Mouse (Mus musculus) stomach, embryonic 15.5 days (tissue): Measurements from ENCODE around the gene Ccm2. TPM values are rescaled to one million over a fixed set of nuclear protein-coding genes. Genes with fewer than 3 reads are reported as not detected.

Source experiments
- ATAC-seq: fragments of 200-750 bp; cut with Nextera tagmentation; 2 replicates; pipeline ENCODE4 v1.8.0; 2017; ENCODE audit warnings: low read depth, moderate number of reproducible peaks, moderate TSS enrichment; ENCODE audit not compliant: insufficient read depth, low FRiP score
- H3K27ac ChIP-seq: fragments of 300-500 bp; sonication (generic); 2 replicates; pipeline ENCODE4 v1.5.1; 2015; ENCODE audit warnings: mild to moderate bottlenecking, inconsistent platforms
- H3K27me3 ChIP-seq: fragments of 300-500 bp; sonication (generic); replicated peaks from 2 replicates; pipeline ENCODE4 v1.6.1; 2015; ENCODE audit warnings: inconsistent platforms
- H3K36me3 ChIP-seq: fragments of 300-500 bp; sonication (generic); 2 replicates; pipeline ENCODE4 v1.6.1; 2015; ENCODE audit warnings: inconsistent platforms
- H3K4me1 ChIP-seq: fragments of 300-500 bp; sonication (generic); 2 replicates; pipeline ENCODE4 v1.6.1; 2015; ENCODE audit warnings: inconsistent platforms
- H3K4me2 ChIP-seq: fragments of 300-500 bp; sonication (generic); 2 replicates; pipeline ENCODE4 v1.6.1; 2015; ENCODE audit warnings: mild to moderate bottlenecking, inconsistent platforms
- H3K4me3 ChIP-seq: fragments of 300-500 bp; sonication (generic); replicated peaks from 2 replicates; pipeline ENCODE4 v1.5.1; 2015; ENCODE audit warnings: inconsistent platforms
- H3K9ac ChIP-seq: fragments of 300-500 bp; sonication (generic); 2 replicates; pipeline ENCODE4 v1.6.1; 2015; ENCODE audit warnings: inconsistent platforms
- H3K9me3 ChIP-seq: fragments of 300-500 bp; sonication (generic); 2 replicates; pipeline ENCODE4 v1.6.1; 2016; ENCODE audit warnings: inconsistent platforms
- WGBS: fragments of 180-500 bp; shearing (Covaris S2); methylation state at CpG from one replicate; pipeline ENCODE4 v1.1.7; 2015; 5-methylcytosine and 5-hydroxymethylcytosine counted together
- polyA plus RNA-seq: library from polyadenylated mRNA; unstranded; fragments of >200 nt; fragmentation: Nextera tagmentation; extraction: Ambion mirVana; gene quantifications from 2 replicates; pipeline ENCODE4 v1.2.1, GENCODE M21; 2015

The Ccm2 gene
- polyA plus RNA-seq, 1 experiment from 2014 or later, result 76.3 TPM

- no peaks in the 10 kb centered on the region for H3K27me3 ChIP-seq
- no peaks in the 10 kb centered on the region for H3K4me1 ChIP-seq
- no peak for ATAC-seq
- H3K4me3 ChIP-seq, result no peak overlapping the region
- H3K9me3 ChIP-seq, result no peaks in the 10 kb centered on the region
- peaks cover 37% of the 10 kb centered on the region for H3K36me3 ChIP-seq
- no peak overlapping the region for H3K9ac ChIP-seq
- no peak overlapping the region for H3K4me2 ChIP-seq
- WGBS, result 84% methylated on average over 7 of the region's 7 CpGs
- H3K27ac ChIP-seq, result no peak overlapping the region
Observed at GRCm38 (mm10) chr11:6588295-6588694, 41.6 kb downstream of the Ccm2 start.

DNA sequence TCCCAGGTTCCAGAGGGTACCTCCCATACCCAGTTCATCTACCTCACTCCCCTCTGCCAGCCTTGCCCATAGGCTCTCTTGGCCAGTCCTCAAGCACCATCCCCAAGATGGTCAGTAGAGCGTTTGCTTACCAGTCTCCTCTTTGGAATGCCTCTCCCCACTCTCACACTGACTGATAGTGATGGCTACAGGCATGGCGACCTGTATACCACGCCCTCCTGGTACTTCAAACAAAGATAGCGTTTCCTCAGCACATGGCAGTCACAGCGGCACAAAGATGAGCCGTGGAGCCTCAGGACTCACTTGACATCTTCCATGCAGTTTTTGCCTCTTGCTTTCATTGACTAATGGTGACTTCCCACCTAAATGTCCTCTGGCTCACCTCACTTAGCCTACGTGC lies 43.2 kb downstream of the Ccm2 start:
- Histone ChIP-seq H3K4me1 (no peaks in the 10 kb centered on the region), H3K27ac (no peak overlapping the region), H3K36me3 (peaks cover 41% of the 10 kb centered on the region), H3K9me3 (no peaks in the 10 kb centered on the region), H3K4me2 (no peak overlapping the region), H3K27me3 (no peaks in the 10 kb centered on the region), H3K9ac (no peak overlapping the region), H3K4me3 (no peak overlapping the region)
- peak; percentile 47; the same call in 1 of the 2 replicates for ATAC-seq
- 83% methylated on average over 7 of the region's 7 CpGs for WGBS

GRCm38 (mm10) chr11:6590933-6591675 lies 44.4 kb downstream of the Ccm2 start:
- ATAC-seq, result peak; percentile 70; the same call in 1 of the 2 replicates
- Histone ChIP-seq H3K36me3 (peaks cover 48% of the 10 kb centered on the region), H3K9ac (no peak overlapping the region), H3K4me3 (no peak overlapping the region), H3K4me2 (no peak overlapping the region), H3K27ac (no peak overlapping the region), H3K27me3 (no peaks in the 10 kb centered on the region), H3K9me3 (no peaks in the 10 kb centered on the region), H3K4me1 (no peaks in the 10 kb centered on the region)
- WGBS, result 83% methylated on average over 10 of the region's 10 CpGs

DNA sequence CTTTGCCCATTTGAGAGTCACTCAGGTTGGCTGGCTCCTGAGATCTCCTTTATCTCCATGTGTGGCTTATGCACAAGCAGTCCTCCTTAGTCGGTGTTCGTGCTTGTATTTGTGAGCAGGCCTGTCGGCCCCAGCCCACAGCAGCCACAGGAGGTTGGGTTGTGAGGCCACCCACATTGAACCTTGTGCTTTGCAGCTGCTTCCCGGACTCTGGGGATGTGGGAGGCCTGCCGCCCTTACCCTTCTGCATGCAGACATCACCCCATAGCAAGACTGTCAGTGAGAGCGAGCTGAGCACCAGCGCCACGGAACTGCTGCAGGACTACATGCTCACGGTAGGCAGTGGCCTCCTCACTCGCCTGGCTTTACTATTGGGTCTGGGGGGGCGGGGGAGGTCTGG lies 46.7 kb downstream of the Ccm2 start:
- Histone ChIP-seq H3K9ac (no peak overlapping the region), H3K4me1 (no peaks in the 10 kb centered on the region), H3K27ac (no peak overlapping the region), H3K4me2 (no peak overlapping the region), H3K36me3 (peaks cover 68% of the 10 kb centered on the region), H3K9me3 (no peaks in the 10 kb centered on the region), H3K4me3 (no peak overlapping the region), H3K27me3 (no peaks in the 10 kb centered on the region)
- no peak for ATAC-seq
- 71% methylated on average over 11 of the region's 11 CpGs for WGBS

DNA sequence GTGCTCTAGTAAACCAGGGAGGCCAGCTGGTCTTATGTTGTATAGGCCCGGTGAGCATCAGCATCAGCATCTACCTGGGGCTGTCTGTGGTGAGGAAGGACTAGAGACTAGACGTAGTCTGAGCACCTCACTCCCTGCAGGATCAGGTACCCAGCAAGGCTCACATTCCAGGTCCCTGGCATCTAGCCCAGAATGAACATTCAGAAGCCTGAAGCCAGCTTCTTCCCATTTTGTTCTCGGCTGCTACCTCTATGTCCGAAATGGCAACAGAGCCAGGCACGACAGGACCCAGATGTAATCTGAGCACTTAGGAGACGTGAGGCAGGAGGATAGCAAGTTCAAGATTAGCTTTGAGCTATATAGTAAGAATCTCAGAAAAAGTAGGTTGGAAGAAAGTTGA lies 48.2 kb downstream of the Ccm2 start:
- no peaks in the 10 kb centered on the region for H3K4me1 ChIP-seq
- H3K4me2 ChIP-seq, result no peak overlapping the region
- WGBS, result 71% methylated on average over 6 of the region's 6 CpGs
- H3K27ac ChIP-seq, result no peak overlapping the region
- H3K27me3 ChIP-seq, result no peaks in the 10 kb centered on the region
- H3K36me3 ChIP-seq, result peaks cover 62% of the 10 kb centered on the region
- H3K9ac ChIP-seq, result no peak overlapping the region
- no peak for ATAC-seq
- H3K9me3 ChIP-seq, result no peaks in the 10 kb centered on the region
- no peak overlapping the region for H3K4me3 ChIP-seq

- peak; percentile 11; the same call in 1 of the 2 replicates for ATAC-seq
- Histone ChIP-seq H3K27ac (no peak overlapping the region), H3K9me3 (no peaks in the 10 kb centered on the region), H3K9ac (no peak overlapping the region), H3K27me3 (no peaks in the 10 kb centered on the region), H3K4me1 (no peaks in the 10 kb centered on the region), H3K4me2 (no peak overlapping the region), H3K4me3 (no peak overlapping the region), H3K36me3 (peaks cover 58% of the 10 kb centered on the region)
- 90% methylated on average over 5 of the region's 5 CpGs for WGBS
Observed at GRCm38 (mm10) chr11:6595339-6595738, 48.7 kb downstream of the Ccm2 start.

DNA sequence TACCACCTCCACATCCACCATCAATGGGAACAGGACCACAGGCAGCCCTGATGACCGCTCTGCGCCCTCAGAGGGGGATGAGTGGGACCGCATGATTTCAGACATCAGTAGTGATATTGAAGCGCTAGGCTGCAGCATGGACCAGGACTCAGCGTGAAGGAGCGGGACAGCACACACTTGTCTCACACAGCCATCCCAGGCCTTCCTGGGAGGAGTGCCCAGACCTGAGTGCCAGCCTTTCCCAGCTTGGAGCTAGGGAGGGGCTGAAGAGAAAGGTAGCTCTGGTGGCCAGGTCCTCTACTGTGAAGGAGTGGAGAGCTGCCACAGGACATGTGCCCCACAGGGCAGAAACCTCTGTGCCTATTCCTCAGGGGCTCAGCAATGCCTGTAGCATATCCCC lies 49.5 kb downstream of the Ccm2 start:
- no peak overlapping the region for H3K4me2 ChIP-seq
- H3K4me1 ChIP-seq, result no peaks in the 10 kb centered on the region
- H3K27ac ChIP-seq, result no peak overlapping the region
- H3K9ac ChIP-seq, result no peak overlapping the region
- H3K9me3 ChIP-seq, result no peaks in the 10 kb centered on the region
- H3K4me3 ChIP-seq, result no peak overlapping the region
- H3K36me3 ChIP-seq, result peaks cover 51% of the 10 kb centered on the region
- 98% methylated on average over 6 of the region's 6 CpGs for WGBS
- H3K27me3 ChIP-seq, result no peaks in the 10 kb centered on the region
- no peak for ATAC-seq

DNA sequence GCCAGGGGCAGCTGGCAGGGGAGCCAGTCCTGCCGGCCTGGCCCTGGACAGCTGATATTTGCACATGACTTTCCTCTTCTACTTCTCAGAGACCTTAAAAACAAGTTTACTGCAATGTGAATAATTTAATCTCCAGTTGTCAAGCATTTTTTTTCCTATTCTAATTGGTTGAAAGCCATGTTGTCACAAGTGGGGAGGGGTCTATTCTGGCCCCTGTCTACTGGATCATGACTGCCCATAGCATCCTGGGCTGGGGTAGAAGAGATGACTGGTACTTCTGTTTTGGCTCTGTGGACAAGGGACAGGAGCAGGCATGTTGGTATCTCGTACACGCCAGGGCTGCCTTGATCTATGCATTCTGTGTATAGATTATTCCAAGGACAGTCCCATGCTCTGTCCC lies 49.9 kb downstream of the Ccm2 start:
- no peaks in the 10 kb centered on the region for H3K27me3 ChIP-seq
- no peak for ATAC-seq
- H3K9ac ChIP-seq, result no peak overlapping the region
- H3K4me1 ChIP-seq, result no peaks in the 10 kb centered on the region
- no peak overlapping the region for H3K27ac ChIP-seq
- H3K9me3 ChIP-seq, result no peaks in the 10 kb centered on the region
- WGBS, result 78% methylated on average over 3 of the region's 3 CpGs
- H3K4me3 ChIP-seq, result no peak overlapping the region
- no peak overlapping the region for H3K4me2 ChIP-seq
- H3K36me3 ChIP-seq, result peaks cover 47% of the 10 kb centered on the region

DNA sequence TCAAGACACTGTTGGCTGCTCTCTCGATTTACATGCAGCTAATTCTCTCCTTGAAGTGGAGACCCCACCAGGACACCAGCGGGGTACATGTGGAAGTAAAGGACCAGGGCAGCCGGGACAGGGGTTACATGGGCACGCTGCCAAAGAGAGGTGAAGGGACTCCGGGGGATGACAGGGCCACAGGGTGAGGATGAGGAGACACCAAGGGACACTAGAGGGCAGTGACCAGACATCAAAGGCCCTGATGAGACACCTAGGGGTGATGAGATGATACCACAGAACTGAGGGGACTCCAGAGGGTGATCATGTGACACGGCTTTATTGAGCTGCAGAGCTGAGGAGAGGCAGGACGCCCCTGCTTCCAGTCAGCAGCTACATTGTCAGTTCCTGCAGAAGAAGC lies 50.8 kb downstream of the Ccm2 start:
- Histone ChIP-seq H3K4me1 (peaks cover 7% of the 10 kb centered on the region; the same call in 1 of the 2 replicates), H3K4me2 (no peak overlapping the region), H3K9ac (no peak overlapping the region), H3K4me3 (no peak overlapping the region), H3K27me3 (0 out of 2 replicates have a peak, but pooled peaks cover 2% of the 10 kb centered on the region), H3K27ac (no peak overlapping the region), H3K9me3 (no peaks in the 10 kb centered on the region), H3K36me3 (peaks cover 46% of the 10 kb centered on the region)
- no peak for ATAC-seq
- whole genome bisulfite sequencing, result 79% methylated on average over 7 of the region's 7 CpGs

GRCm38 (mm10) chr11:6598191-6598889 lies 51.7 kb downstream of the Ccm2 start:
- no peak for ATAC-seq
- H3K9ac ChIP-seq, result no peak overlapping the region
- H3K27me3 ChIP-seq, result 0 out of 2 replicates have a peak, but pooled peaks cover 3% of the 10 kb centered on the region
- WGBS, result 56% methylated on average over 19 of the region's 19 CpGs
- H3K9me3 ChIP-seq, result no peaks in the 10 kb centered on the region
- H3K27ac ChIP-seq, result no peak overlapping the region
- H3K4me3 ChIP-seq, result no peak overlapping the region
- peaks cover 8% of the 10 kb centered on the region; the same call in 1 of the 2 replicates for H3K4me1 ChIP-seq
- H3K36me3 ChIP-seq, result peaks cover 40% of the 10 kb centered on the region
- H3K4me2 ChIP-seq, result no peak overlapping the region

- Histone ChIP-seq H3K4me1 (peaks cover 13% of the 10 kb centered on the region), H3K4me2 (no peak overlapping the region), H3K4me3 (no peak overlapping the region), H3K9me3 (no peaks in the 10 kb centered on the region), H3K27ac (no peak overlapping the region), H3K36me3 (peaks cover 37% of the 10 kb centered on the region), H3K27me3 (0 out of 2 replicates have a peak, but pooled peaks cover 3% of the 10 kb centered on the region), H3K9ac (no peak overlapping the region)
- WGBS, result 34% methylated on average over 27 of the region's 27 CpGs
- 0 out of 2 replicates have a peak, but pooled peaks have one; percentile 3 for ATAC-seq
Observed at GRCm38 (mm10) chr11:6599011-6599681, 52.5 kb downstream of the Ccm2 start.

GRCm38 (mm10) chr11:6599831-6600230 lies 53.1 kb downstream of the Ccm2 start:
- WGBS, result 85% methylated on average over 6 of the region's 6 CpGs
- H3K9me3 ChIP-seq, result no peaks in the 10 kb centered on the region
- peaks cover 7% of the 10 kb centered on the region; the same call in 1 of the 2 replicates for H3K27me3 ChIP-seq
- H3K36me3 ChIP-seq, result peaks cover 35% of the 10 kb centered on the region
- peaks cover 20% of the 10 kb centered on the region for H3K4me1 ChIP-seq
- ATAC-seq, result no peak
- no peak overlapping the region for H3K27ac ChIP-seq
- H3K9ac ChIP-seq, result no peak overlapping the region
- no peak overlapping the region for H3K4me2 ChIP-seq
- H3K4me3 ChIP-seq, result no peak overlapping the region
